Mouse (Mus musculus) heart, adult 10 weeks (tissue): Measurements from ENCODE around the gene Grm5. TPM values are rescaled to one million over a fixed set of nuclear protein-coding genes. Genes with fewer than 3 reads are reported as not detected.

Source experiments
- polyA plus RNA-seq: library from polyadenylated mRNA; stranded (reverse); fragments of 350-450 nt; fragmentation: Illumina TruSeq; extraction: RNeasy Lipid Tissue Mini Kit (QIAGEN cat#74804); gene quantifications from one replicate; pipeline ENCODE4 v1.2.3, GENCODE M21; 2014; ENCODE audit warnings: low read depth, low replicate concordance

Gene Grm5
- not detected for polyA plus RNA-seq

GRCm38 (mm10) chr7:87583868-87584267, at the start of gene Grm5:
Gene Grm5 (plus strand): TSS chr7:87584168.

Other genes starting within 250 kb of the Grm5 start
- gene Tyr, start 90.7 kb upstream of the Grm5 start, polyA plus RNA-seq, result not detected